Mouse (Mus musculus): ENCODE measurements around the gene Baiap2. TPM values are rescaled to one million over a fixed set of nuclear protein-coding genes. Genes with fewer than 3 reads are reported as not detected.

Baiap2 gene
- polyA plus RNA-seq, 1 experiment from 2014 or later, result 11.9 TPM

- 85% methylated on average over 6 of the region's 6 CpGs for WGBS
- DNase-seq (ENCODE audit: low spot score), result no peak
Measured at GRCm38 (mm10) chr11:119951326-119951725, 8.8 kb downstream of the Baiap2 start.

GRCm38 (mm10) chr11:119952429-119953224 is 10.1 kb downstream of the Baiap2 start:
- Histone ChIP-seq H3K27me3 (ENCODE audit: control insufficient read depth, insufficient read depth, low read length) (no peaks in the 10 kb centered on the region), H3K4me3 (ENCODE audit: low read depth, low read length) (no peak overlapping the region), H3K4me1 (ENCODE audit: control insufficient read depth, insufficient read depth, low read length) (no peaks in the 10 kb centered on the region), H3K27ac (replicated peaks; ENCODE audit: low read depth, low read length) (no peak overlapping the region), H3K36me3 (replicated peaks; ENCODE audit: control insufficient read depth, insufficient read depth, low read depth, low read length) (no peaks in the 10 kb centered on the region), H3K9ac (replicated peaks; ENCODE audit: low read length) (no peak overlapping the region), H3K4me2 (ENCODE audit: low read depth, low read length) (no peak overlapping the region), H3K9me3 (replicated peaks; ENCODE audit: control insufficient read depth, low read length) (no peaks in the 10 kb centered on the region)
- ATAC-seq (replicated peaks; ENCODE audit: insufficient number of reproducible peaks, low FRiP score, low TSS enrichment, low read depth) (no peak), DNase-seq (ENCODE audit: low spot score) (no peak)
- WGBS, result 81% methylated on average over 5 of the region's 5 CpGs

More at GRCm38 (mm10) chr11:119951326-119951725, 8.8 kb downstream of the Baiap2 start:
- Histone ChIP-seq H3K36me3 (replicated peaks; ENCODE audit: control insufficient read depth, insufficient read depth, low read depth, low read length) (no peaks in the 10 kb centered on the region), H3K27ac (replicated peaks; ENCODE audit: low read depth, low read length) (no peak overlapping the region), H3K4me1 (ENCODE audit: control insufficient read depth, insufficient read depth, low read length) (no peaks in the 10 kb centered on the region), H3K4me3 (ENCODE audit: low read depth, low read length) (no peak overlapping the region), H3K27me3 (ENCODE audit: control insufficient read depth, insufficient read depth, low read length) (no peaks in the 10 kb centered on the region), H3K4me2 (ENCODE audit: low read depth, low read length) (no peak overlapping the region), H3K9me3 (replicated peaks; ENCODE audit: control insufficient read depth, low read length) (no peaks in the 10 kb centered on the region), H3K9ac (replicated peaks; ENCODE audit: low read length) (no peak overlapping the region)
- ATAC-seq (replicated peaks; ENCODE audit: insufficient number of reproducible peaks, low FRiP score, low TSS enrichment, low read depth), result no peak

GRCm38 (mm10) chr11:119954233-119954632 is 11.7 kb downstream of the Baiap2 start:
- no peak overlapping the region for H3K4me2 ChIP-seq (ENCODE audit: low read depth, low read length)
- 76% methylated on average over 4 of the region's 4 CpGs for WGBS
- ATAC-seq (replicated peaks; ENCODE audit: insufficient number of reproducible peaks, low FRiP score, low TSS enrichment, low read depth) (no peak), DNase-seq (ENCODE audit: low spot score) (no peak)
- no peaks in the 10 kb centered on the region for H3K27me3 ChIP-seq (ENCODE audit: control insufficient read depth, insufficient read depth, low read length)
- H3K4me3 ChIP-seq (ENCODE audit: low read depth, low read length), result no peak overlapping the region
- no peaks in the 10 kb centered on the region for H3K36me3 ChIP-seq (replicated peaks; ENCODE audit: control insufficient read depth, insufficient read depth, low read depth, low read length)
- no peaks in the 10 kb centered on the region for H3K9me3 ChIP-seq (replicated peaks; ENCODE audit: control insufficient read depth, low read length)
- H3K4me1 ChIP-seq (ENCODE audit: control insufficient read depth, insufficient read depth, low read length), result no peaks in the 10 kb centered on the region
- no peak overlapping the region for H3K27ac ChIP-seq (replicated peaks; ENCODE audit: low read depth, low read length)
- no peak overlapping the region for H3K9ac ChIP-seq (replicated peaks; ENCODE audit: low read length)

GRCm38 (mm10) chr11:119954749-119955337 is 12.3 kb downstream of the Baiap2 start:
- Histone ChIP-seq H3K27ac (replicated peaks; ENCODE audit: low read depth, low read length) (no peak overlapping the region), H3K9ac (replicated peaks; ENCODE audit: low read length) (no peak overlapping the region), H3K9me3 (replicated peaks; ENCODE audit: control insufficient read depth, low read length) (no peaks in the 10 kb centered on the region), H3K4me2 (ENCODE audit: low read depth, low read length) (no peak overlapping the region), H3K4me3 (ENCODE audit: low read depth, low read length) (no peak overlapping the region), H3K36me3 (replicated peaks; ENCODE audit: control insufficient read depth, insufficient read depth, low read depth, low read length) (no peaks in the 10 kb centered on the region), H3K4me1 (ENCODE audit: control insufficient read depth, insufficient read depth, low read length) (no peaks in the 10 kb centered on the region), H3K27me3 (ENCODE audit: control insufficient read depth, insufficient read depth, low read length) (no peaks in the 10 kb centered on the region)
- DNase-seq (ENCODE audit: low spot score) (no peak), ATAC-seq (replicated peaks; ENCODE audit: insufficient number of reproducible peaks, low FRiP score, low TSS enrichment, low read depth) (no peak)
- WGBS, result 76% methylated on average over 2 of the region's 2 CpGs

- no peak overlapping the region for H3K27ac ChIP-seq (replicated peaks; ENCODE audit: low read depth, low read length)
- DNase-seq (ENCODE audit: low spot score) (no peak), ATAC-seq (replicated peaks; ENCODE audit: insufficient number of reproducible peaks, low FRiP score, low TSS enrichment, low read depth) (no peak)
- H3K36me3 ChIP-seq (replicated peaks; ENCODE audit: control insufficient read depth, insufficient read depth, low read depth, low read length), result no peaks in the 10 kb centered on the region
- WGBS, result 40% methylated on average over 3 of the region's 3 CpGs
- no peak overlapping the region for H3K9ac ChIP-seq (replicated peaks; ENCODE audit: low read length)
- no peaks in the 10 kb centered on the region for H3K9me3 ChIP-seq (replicated peaks; ENCODE audit: control insufficient read depth, low read length)
- no peak overlapping the region for H3K4me2 ChIP-seq (ENCODE audit: low read depth, low read length)
- no peaks in the 10 kb centered on the region for H3K4me1 ChIP-seq (ENCODE audit: control insufficient read depth, insufficient read depth, low read length)
- no peaks in the 10 kb centered on the region for H3K27me3 ChIP-seq (ENCODE audit: control insufficient read depth, insufficient read depth, low read length)
- no peak overlapping the region for H3K4me3 ChIP-seq (ENCODE audit: low read depth, low read length)
Measured at GRCm38 (mm10) chr11:119955432-119955831, 12.9 kb downstream of the Baiap2 start.

- no peak overlapping the region for H3K27ac ChIP-seq (replicated peaks; ENCODE audit: low read depth, low read length)
- ATAC-seq (replicated peaks; ENCODE audit: insufficient number of reproducible peaks, low FRiP score, low TSS enrichment, low read depth) (no peak), DNase-seq (ENCODE audit: low spot score) (no peak)
- no peaks in the 10 kb centered on the region for H3K27me3 ChIP-seq (ENCODE audit: control insufficient read depth, insufficient read depth, low read length)
- H3K36me3 ChIP-seq (replicated peaks; ENCODE audit: control insufficient read depth, insufficient read depth, low read depth, low read length), result no peaks in the 10 kb centered on the region
- H3K9me3 ChIP-seq (replicated peaks; ENCODE audit: control insufficient read depth, low read length), result no peaks in the 10 kb centered on the region
- 81% methylated on average over 13 of the region's 13 CpGs for WGBS
- no peak overlapping the region for H3K9ac ChIP-seq (replicated peaks; ENCODE audit: low read length)
- no peak overlapping the region for H3K4me3 ChIP-seq (ENCODE audit: low read depth, low read length)
- H3K4me1 ChIP-seq (ENCODE audit: control insufficient read depth, insufficient read depth, low read length), result no peaks in the 10 kb centered on the region
- no peak overlapping the region for H3K4me2 ChIP-seq (ENCODE audit: low read depth, low read length)
Measured at GRCm38 (mm10) chr11:119956590-119956989, 14.0 kb downstream of the Baiap2 start.

GRCm38 (mm10) chr11:119958856-119959255 is 16.3 kb downstream of the Baiap2 start:
- H3K4me3 ChIP-seq (ENCODE audit: low read depth, low read length), result no peak overlapping the region
- ATAC-seq (replicated peaks; ENCODE audit: insufficient number of reproducible peaks, low FRiP score, low TSS enrichment, low read depth), result no peak
- 79% methylated on average over 7 of the region's 7 CpGs for WGBS

GRCm38 (mm10) chr11:119959714-119960113 is 17.2 kb downstream of the Baiap2 start:
- Histone ChIP-seq H3K9me3 (replicated peaks; ENCODE audit: control insufficient read depth, low read length) (no peaks in the 10 kb centered on the region), H3K9ac (replicated peaks; ENCODE audit: low read length) (no peak overlapping the region), H3K4me3 (ENCODE audit: low read depth, low read length) (no peak overlapping the region), H3K27me3 (ENCODE audit: control insufficient read depth, insufficient read depth, low read length) (no peaks in the 10 kb centered on the region), H3K27ac (replicated peaks; ENCODE audit: low read depth, low read length) (no peak overlapping the region), H3K4me1 (ENCODE audit: control insufficient read depth, insufficient read depth, low read length) (no peaks in the 10 kb centered on the region), H3K36me3 (replicated peaks; ENCODE audit: control insufficient read depth, insufficient read depth, low read depth, low read length) (no peaks in the 10 kb centered on the region), H3K4me2 (ENCODE audit: low read depth, low read length) (no peak overlapping the region)
- no peak for DNase-seq (ENCODE audit: low spot score)
- WGBS, result 83% methylated on average over 4 of the region's 4 CpGs
- no peak for ATAC-seq (replicated peaks; ENCODE audit: insufficient number of reproducible peaks, low FRiP score, low TSS enrichment, low read depth)

More at GRCm38 (mm10) chr11:119958856-119959255, 16.3 kb downstream of the Baiap2 start:
- DNase-seq (ENCODE audit: low spot score), result no peak
- Histone ChIP-seq H3K27me3 (ENCODE audit: control insufficient read depth, insufficient read depth, low read length) (no peaks in the 10 kb centered on the region), H3K4me1 (ENCODE audit: control insufficient read depth, insufficient read depth, low read length) (no peaks in the 10 kb centered on the region), H3K9ac (replicated peaks; ENCODE audit: low read length) (no peak overlapping the region), H3K27ac (replicated peaks; ENCODE audit: low read depth, low read length) (no peak overlapping the region), H3K36me3 (replicated peaks; ENCODE audit: control insufficient read depth, insufficient read depth, low read depth, low read length) (no peaks in the 10 kb centered on the region), H3K9me3 (replicated peaks; ENCODE audit: control insufficient read depth, low read length) (no peaks in the 10 kb centered on the region), H3K4me2 (ENCODE audit: low read depth, low read length) (no peak overlapping the region)

Measured in embryonic facial prominence, embryonic 11.5 days (tissue).